Mouse (Mus musculus) adrenal gland, postnatal 25 days (tissue): ENCODE results near the gene Cpm. TPM values are rescaled to one million over a fixed set of nuclear protein-coding genes. Genes with fewer than 3 reads are reported as not detected.

ENCODE experiments used
- total RNA-seq: library from RNA; stranded (reverse); gene quantifications from 2 replicates; pipeline ENCODE4 v1.2.3, GENCODE M21; 2021

The Cpm gene
- total RNA-seq, 1 experiment from 2014 or later, result 27.0 TPM

Other genes with a start within 250 kb of the Cpm start
- 86.5 and 98.2 TPM in 2 replicates for gene Cpsf6, start 249.5 kb upstream of the Cpm start, total RNA-seq
- gene Mdm2, start 81.3 kb downstream of the Cpm start, total RNA-seq, result 50.3 and 61.9 TPM in 2 replicates
- 14.0 and 17.0 TPM in 2 replicates for gene Slc35e3, start 116.9 kb downstream of the Cpm start, total RNA-seq
- gene Nup107, start 163.2 kb downstream of the Cpm start, total RNA-seq, result 16.5 and 23.0 TPM in 2 replicates
- 128 and 129 TPM in 2 replicates for gene Rap1b, start 216.5 kb downstream of the Cpm start, total RNA-seq